Mouse (Mus musculus) adrenal gland, adult 8-10 months (tissue): ENCODE measurements around the gene Mroh8. TPM values are rescaled to one million over a fixed set of nuclear protein-coding genes. Genes with fewer than 3 reads are reported as not detected.
"Not testable (repeated sequence)": the region's sequence is repeated elsewhere in the genome, so short reads cannot be mapped to it uniquely, and the experiment has no call there.

ENCODE experiments used
- DNase-seq: peaks from one replicate; pipeline ENCODE4 v3.0.0; 2022
- total RNA-seq, 4 experiments: library from RNA; stranded (reverse); gene quantifications; 2 replicates each; pipeline ENCODE4 v1.2.4; 2022

Gene Mroh8
- total RNA-seq, 4 experiments from 2014 or later = 0.17 to 0.89 (median 0.31) TPM

DNA sequence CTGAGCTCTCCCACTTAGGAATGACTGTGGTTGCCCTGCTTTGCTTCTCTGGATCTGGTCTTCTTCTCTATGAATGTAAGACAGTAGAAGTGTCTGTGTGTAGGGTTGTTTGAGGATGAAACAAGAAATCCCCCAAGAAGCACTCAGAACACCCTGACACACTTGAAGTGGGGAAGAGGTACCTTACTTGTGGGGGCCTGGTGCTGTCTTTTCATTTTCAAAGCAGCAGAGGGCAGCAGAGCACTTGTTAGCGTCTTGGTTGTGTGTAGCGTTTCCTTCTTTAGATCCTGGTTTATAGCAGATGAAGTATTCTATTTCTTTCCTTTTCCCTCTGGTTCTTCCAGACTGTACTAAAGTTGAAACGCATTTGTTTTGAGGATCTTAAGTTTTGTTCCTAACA, 8.2 kb upstream of the Mroh8 start:
- no peak for DNase-seq

DNA sequence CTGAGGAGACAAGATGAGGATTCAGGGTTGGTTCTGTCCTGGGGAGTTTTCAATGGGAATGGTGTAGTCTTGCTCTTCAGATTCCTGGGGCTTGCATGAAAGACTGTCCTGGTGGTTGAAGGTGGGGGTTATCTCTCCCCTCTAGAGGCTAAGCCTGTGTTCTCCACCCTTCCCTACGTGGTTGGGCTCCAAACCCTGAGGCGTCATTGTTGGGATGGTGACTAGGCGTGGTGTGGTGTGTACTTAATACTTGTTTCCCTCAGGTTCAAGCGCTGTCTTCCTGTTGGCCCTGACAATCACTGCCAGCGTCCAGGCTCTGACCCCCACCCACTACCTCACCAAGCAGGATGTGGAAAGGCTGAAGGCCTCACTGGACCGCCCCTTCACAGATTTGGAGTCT, 4.0 kb upstream of the Mroh8 start:
- DNase-seq = no peak

DNA sequence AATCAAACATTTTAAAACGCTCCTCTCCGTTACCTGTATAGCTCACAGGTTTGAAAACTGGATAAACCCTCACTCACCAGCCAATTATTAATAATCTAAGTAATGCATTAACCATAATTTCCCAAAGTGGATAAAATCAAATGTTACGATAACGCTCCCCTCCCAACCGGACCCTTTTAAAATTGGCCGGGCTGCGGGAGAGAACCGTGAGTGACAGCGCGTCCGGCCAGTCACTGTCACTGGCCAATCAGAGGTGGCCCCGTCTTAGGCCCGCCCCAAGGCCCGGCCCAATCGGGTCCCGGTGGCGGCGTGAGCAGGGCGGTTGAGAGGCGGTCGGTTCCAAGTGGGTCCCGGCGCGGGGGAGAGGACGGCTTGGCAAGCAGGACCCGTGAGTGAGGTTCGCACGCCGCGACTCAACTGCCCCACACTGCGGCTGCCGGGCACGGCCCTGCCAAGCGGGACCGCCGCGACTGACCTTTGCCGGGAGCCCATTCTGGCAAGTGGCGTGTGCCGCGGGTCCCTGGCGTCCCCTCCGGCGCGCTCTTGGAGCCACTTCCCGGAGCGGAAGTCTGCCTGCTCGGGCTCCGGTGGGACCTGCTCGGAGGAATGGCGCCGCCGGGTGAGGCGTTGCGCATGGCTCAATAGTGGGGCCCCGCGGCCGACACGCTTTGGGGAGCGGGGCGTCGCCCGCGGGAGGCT, 483 bp downstream of the Mroh8 start, which contains the start of gene Rpn2:
Gene Rpn2, plus strand, starts transcription at position 301 of the 699 bp plus-strand sequence.
- DNase-seq = peak; percentile 94

DNA sequence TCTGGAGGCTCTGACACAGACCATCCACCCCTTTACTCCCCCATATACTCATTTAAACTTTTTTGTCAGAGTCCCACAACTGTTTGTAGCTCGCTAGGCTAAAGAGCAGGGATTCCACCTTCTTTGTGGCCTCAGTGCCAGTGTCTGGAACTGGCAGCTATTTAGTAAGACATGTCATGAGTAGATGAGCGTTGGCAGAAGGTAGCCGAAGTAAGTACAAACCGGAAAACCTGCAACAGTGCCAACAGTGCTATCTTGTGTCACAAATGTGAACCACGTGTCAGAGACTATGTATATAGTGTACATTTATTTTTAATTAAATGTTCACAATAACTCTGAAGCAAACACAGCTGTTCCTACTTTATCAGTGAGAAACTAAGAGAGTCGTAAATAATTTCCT, 15.5 kb downstream of the Mroh8 start:
- DNase-seq = no peak

DNA sequence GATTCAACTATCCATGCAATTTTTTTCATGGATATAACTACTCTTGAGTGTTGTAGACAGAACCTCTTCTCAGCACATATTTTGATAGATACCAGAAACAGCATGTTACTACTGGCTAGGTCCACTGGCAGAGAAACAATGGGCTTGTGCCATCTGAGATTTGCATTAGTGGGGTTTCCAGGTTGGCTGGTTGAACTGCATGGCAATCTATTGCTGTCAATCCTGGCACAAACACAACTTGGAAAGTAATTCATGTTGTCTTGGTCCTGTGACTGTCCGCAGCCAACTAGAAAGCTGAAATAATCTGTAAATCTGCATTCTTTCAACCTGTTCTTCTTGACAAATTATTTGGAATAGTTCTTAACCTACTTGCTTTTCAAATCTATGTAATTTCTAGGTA, 16.2 kb downstream of the Mroh8 start:
- no peak for DNase-seq

DNA sequence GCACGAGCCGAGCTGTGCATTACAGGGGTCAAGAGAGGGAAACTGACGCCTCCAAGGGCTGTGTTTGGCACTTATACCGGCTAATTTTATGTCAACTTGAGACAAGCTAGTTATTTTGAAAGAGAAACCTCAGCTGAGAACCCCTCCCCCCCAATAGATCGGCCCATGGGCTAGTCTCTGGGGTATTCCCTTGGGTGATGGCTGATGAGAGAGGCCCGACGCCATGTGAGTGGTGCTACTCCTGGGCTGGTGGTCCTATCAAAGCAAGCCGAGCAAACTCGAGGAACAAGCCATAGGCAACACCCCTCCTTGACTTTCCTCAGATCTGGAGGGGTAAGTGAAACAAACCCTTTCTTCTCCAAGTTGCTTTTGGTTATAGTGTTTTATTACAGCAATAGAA, 16.8 kb downstream of the Mroh8 start:
- no peak for DNase-seq

DNA sequence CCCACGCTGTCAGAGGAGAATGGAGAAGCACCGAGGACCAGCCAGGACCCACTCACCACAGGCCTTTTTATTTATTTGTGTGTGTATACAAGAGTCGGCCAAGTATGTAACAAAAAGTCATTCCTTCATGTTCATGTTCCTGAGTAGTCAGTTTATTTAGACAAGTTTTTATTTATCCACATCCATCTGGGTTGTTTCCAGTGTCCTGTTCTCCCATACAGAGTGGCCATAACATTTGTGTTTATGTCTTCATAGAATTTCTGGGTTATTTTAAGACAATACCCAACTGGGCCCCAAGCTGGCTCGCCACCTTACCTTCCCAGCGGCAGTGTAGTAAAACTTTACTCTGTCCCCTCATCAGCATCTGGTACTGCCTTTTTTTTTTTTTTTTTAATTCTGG, 17.4 kb downstream of the Mroh8 start:
- DNase-seq = no peak

DNA sequence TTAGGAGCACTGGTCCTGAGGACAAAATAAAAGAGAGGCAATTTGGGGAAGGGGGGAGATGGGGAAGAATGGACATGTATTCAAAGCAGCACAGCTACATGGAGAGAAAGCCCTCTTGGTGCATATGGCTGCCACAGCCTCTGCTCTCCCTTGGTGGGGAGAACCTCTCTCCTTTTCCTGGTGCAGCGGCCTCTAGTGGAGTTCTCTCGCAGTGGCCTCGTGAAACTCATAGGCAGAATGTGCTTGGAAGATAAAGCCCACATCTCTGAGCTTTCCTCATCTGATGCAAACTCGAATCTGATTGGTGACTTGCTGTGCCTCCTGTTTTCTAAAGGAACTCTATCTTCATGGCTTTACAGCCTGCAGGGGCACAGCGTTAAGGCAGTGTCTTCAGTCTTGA, 19.6 kb downstream of the Mroh8 start:
- DNase-seq = peak; percentile 23

DNA sequence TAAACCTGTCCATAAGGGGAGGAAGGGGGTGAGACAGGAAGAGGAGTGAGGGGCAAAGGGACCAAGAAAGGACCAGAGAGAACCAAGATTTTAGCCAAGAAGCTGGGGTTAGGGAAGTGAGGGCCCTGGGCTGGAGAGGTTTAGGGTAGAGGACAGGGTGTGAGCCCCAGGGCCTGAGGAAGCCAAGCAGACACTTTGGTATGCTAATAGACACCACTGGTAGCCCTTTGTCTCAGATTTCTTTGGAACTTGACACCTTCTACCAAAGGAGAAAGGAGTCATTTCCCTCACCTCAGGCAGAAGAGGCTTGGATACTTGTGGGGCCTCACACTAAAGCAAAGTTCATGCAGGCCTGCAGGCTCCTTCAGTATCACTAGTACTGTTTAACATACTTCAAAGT, 31.2 kb downstream of the Mroh8 start:
- no peak for DNase-seq

DNA sequence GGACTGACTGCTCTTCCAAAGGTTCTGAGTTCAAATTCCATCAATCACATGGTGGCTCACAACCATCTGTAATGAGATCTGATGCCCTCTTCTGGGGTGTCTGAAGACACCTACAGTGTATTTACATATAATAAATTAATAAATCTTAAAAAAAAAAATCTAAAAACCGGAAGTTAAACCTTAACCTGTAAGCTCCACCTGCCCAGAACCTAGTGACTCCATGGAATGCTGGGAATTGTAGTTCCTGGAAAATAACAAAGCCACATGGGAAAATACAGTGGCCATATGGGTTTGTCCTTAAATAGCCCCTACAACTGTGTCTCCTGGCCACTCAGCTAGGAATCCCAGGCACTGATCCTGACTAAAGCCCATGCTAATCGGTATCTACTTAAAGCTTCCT, 33.7 kb downstream of the Mroh8 start:
- DNase-seq = no peak

DNA sequence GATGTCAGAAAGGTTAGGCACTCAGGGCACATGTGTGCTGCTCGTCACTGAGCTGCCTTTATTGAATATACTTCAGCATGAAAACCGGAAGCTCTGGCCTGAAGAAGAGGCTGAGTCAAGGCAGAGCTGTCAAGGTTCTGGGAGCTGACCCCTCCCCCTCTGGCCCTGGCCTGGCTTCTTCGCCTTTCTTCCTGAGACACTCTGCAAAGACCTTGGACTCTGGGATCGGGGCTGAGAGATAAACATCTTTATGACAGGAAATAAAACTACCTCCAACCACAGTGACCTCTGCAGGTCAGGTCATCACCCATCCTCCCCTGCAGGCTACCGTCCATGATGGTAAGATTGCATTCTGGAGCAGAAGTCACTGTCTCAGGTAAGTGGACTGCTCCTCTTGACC, 34.3 kb downstream of the Mroh8 start:
- peak; percentile 26 for DNase-seq

DNA sequence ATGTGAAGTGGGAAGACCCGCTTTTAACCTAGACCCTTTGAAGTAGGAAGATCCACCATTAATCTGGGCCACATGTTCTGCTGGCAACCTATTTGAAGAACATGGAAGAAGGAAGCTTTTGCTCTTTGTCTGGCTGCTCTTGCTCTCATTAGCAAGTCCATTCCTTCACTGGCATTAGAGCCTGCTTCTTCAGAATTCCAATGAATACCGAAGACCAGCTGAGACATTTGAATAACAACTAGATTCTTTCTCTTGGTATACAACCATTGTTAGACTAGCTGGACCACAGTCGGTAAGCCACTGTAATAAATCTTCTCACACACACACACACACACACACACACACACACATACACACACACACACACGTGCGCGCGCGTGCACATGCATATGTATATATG, 43.4 kb downstream of the Mroh8 start:
- DNase-seq = no peak

DNA sequence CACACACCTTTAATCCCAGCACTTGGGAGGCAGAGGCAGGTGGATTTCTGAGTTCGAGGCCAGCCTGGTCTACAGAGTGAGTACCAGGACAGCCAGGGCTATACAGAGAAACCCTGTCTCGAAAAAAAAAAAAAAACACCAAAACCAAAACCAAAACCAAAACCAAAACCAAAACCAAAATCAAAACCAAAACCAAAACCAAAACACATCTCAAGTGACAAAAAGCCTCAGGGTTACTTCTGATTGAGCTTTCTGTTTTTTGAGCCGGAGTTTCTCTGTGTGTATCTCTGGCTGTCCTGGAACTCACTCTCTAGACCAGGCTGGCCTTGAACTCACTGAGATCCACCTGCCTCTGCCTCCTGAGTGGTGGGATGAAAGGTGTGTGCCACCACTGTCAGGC, 57.4 kb downstream of the Mroh8 start:
- DNase-seq = not testable (repeated sequence)

DNA sequence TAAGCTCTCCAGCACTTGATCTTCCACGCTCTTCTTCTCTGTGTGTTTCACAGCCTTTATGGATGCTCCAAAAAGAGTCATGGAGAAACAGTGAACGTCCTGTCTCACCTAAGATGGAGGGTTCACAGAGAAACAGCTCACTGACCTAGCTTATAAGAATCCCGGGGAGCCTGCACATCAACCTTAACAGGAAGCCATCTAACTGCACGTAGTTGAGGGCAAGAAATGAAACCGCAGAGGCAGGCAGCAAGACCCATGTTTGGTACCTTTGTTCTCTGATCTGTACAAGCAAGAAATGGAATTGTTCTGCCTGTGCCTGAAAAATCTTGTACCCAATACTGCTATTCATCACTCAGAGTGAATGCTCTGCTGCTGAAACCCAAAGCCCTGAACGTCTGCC, 59.2 kb downstream of the Mroh8 start:
- DNase-seq = no peak

DNA sequence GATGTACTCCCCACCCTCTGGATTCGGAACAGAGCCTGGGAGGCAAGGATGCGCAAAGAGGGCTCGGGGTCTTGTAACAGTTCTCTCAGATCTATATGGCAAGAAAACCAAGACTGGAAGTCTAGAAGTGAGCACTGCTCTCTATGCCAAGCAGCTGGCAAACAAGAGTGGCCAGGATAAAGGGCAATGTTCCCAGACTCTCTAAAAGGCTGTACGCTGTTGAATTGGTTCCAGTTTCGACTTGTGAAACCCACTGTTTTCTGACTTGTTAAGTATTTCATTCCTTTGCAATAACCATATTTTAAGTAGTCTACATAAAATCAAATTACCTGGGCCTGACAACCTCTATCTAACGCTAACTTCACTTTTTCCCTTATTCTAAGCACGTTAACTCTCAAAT, 67.6 kb downstream of the Mroh8 start:
- no peak for DNase-seq

DNA sequence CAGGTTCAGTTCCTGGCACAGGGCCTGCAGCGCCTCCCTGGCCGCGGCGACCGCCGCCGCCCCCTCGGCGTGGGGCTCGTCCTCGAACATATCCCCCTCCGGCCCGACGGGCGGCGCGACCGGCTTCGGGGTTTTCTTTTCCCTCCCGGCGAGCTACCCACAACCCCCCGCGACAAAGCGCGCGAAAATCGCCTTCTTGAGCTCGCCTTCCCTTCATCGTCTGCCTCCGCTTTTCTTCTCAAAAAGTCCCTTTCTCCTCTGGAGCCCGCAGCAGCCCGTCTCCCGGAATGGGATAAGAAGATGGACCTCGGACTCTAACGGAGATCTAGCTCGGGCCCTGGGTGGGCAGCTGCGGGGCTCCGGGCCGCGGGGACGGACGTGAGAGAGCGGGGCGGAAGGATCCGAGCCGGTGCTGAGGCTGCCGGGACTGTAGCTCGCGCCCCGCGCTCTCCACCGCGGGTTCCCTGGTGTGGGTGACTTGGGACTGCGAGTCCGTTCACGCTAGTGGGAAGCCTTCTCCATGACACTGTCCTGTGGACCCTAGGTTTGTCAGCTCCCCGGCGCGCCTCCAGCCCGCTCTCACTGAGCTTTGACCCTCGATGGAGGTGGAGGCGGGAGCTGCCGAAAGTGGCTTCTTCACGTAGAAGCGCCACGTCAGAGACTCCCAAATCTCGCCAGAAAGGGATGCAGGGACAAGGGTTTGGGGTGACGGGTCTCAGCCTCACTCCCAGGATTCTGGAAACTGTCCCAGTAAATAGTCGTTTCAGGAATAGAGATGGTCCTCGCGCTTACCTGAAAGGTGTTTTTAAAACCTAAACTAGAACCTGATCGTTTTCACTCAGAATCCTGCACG, 74.8 kb downstream of the Mroh8 start, which contains the start of gene Rbl1:
Gene Rbl1, minus strand, starts transcription at position 169 of the 853 bp plus-strand sequence.
- DNase-seq = peak; percentile 80

DNA sequence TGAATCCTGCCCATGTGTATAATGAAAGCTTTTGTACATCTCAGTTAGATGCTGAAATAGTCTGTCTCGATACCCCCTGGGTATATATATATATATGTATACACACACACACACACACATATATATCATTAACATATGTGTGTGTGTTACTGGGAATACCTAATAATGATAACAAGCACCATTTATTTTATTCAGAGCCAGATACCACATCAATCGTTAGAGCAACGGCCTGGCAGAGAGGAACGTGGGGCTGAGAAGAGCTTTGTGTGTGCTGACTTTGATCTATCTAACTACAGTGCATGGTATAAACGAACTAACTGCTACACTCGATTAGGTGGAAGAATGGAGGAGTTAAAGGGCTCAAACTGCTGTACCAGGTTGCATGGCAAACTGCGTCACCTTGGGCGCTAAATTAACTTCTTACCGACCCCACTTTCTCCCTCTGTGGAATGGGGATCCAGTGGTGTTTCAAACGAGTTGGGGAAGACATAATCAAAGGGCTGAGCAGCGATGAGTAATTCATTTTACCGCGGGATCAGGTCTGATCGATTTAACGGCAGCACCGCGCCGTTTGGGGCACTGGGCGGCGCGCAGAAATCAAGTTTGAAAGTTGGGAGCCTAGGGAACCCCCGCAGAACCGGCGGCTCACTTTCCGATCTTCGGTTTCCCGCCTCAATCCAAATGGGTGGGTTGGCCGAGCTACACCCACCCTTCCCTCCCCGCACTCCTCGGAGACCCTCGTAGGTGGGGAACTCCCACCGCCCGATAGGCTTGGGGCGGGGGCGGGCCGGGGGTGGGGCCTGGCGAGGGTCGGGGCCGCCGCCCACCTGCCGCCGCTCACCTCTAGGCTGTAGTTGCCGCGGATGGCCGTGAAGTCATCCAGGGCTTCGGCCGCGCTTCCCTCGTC, 75.6 kb downstream of the Mroh8 start:
- DNase-seq = peak; percentile 7

DNA sequence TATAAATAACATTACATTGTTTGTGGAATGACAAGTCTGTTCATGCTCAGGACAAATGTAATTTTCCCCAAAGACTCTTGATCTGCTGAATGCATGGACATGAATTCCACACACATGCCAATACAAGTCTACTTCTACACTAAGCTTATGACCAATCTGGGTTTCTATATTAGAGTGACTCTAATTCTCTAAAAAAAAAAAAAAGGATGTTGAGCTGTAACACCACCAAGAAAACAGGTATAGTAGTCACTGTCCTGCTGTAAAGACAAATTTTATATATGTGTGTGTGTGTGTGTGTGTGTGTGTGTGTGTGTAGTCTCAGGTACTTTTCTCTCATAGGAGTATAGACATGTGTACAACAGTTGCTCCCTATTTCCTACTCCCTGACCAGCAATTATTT, 76.3 kb downstream of the Mroh8 start:
- no peak for DNase-seq

DNA sequence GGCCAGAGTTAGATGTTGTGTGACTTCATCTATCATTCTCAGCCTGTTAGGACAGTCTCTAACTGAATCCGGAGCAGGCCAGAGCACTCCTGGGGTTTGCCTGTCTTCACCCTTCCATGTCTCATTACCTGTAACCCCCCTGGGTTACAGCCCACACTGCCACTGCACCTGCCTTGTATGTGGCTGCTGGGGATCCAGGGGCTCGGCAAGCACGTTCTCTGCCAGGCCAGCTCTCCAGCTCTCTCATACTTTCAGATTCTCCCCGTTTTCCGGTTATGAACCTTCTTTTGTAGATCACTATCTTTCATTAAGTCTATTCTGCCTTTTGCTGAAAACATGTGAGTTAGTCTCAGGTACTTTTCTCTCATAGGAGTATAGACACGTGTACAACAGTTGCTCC, 77.0 kb downstream of the Mroh8 start:
- DNase-seq = no peak

DNA sequence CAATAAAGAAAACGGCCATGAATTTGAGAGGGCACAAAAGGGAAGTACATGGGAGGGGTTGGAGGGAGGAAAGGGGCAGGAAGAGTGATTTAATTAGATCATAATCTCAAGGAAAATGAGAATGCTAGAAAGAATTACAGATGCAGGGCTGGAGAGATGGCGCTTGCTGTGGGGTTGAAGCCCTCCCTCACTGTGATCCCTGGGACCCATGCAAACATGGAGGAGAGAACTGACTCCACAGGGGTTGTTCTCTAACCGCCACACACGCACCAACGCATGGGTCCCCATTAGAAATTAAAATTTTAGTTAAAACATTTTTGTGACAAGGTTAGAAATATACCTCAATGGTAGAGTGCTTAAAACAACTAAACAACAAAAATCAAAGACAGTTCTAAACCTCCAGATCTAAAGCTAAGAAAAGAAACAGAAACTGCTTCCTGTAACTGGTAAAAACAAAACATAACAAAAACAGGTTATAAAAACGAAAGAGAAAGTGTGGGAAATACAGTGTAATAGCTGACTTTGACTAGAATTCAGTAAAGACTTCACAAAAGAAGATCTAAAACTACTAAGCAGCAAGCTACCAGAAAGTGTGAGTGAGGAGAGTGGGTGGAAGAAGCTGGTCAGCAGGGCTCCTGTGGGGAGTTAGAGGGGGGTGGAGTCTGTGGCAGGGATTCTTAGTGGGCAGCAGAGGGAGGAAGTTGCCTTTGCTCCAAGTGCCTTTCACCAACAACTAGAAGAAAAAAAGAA, 78.1 kb downstream of the Mroh8 start:
- peak; percentile 6 for DNase-seq

DNA sequence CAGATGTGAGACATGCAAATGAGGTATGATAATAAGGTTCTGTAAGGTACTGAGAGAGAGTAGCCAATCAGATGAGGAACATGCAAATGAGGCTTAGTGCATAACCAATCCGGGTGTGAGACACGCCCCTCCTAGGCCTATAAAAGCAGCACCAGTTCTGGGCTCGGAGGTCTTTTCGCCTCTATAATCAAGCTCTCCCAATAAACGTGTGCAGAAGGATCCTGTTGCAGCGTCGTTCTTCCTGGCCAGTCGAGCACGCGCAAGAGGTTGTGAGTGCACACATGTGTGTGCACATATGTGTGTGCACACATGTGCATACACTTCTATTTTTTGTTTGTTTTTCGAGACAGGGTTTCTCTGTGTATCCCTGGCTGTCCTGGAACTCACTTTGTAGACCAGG, 80.9 kb downstream of the Mroh8 start:
- DNase-seq = not testable (repeated sequence)

DNA sequence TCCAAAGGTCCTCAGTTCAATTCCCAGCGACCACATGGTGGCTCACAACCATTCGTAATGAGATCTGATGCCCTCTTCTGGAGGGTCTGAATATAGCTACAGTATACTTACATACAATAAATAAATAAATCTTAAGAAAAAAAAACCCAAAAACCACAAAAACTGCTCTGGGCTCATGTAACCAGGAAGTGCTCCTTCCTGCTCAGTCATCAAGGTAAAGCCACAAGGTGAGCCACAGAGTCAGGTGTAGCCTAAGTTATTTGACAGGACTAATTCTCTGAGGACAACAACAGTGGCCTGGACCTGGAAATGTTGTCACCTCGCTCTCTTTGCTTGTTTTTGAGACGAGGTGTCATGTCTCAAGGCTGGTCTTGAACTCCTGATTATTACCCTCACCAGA, 88.7 kb downstream of the Mroh8 start:
- no peak for DNase-seq
